Mouse (Mus musculus): ENCODE data around the gene Ephx3.
"Not testable (repeated sequence)": the region's sequence is repeated elsewhere in the genome, so short reads cannot be mapped to it uniquely, and the experiment has no call there.

The Ephx3 gene

DNA sequence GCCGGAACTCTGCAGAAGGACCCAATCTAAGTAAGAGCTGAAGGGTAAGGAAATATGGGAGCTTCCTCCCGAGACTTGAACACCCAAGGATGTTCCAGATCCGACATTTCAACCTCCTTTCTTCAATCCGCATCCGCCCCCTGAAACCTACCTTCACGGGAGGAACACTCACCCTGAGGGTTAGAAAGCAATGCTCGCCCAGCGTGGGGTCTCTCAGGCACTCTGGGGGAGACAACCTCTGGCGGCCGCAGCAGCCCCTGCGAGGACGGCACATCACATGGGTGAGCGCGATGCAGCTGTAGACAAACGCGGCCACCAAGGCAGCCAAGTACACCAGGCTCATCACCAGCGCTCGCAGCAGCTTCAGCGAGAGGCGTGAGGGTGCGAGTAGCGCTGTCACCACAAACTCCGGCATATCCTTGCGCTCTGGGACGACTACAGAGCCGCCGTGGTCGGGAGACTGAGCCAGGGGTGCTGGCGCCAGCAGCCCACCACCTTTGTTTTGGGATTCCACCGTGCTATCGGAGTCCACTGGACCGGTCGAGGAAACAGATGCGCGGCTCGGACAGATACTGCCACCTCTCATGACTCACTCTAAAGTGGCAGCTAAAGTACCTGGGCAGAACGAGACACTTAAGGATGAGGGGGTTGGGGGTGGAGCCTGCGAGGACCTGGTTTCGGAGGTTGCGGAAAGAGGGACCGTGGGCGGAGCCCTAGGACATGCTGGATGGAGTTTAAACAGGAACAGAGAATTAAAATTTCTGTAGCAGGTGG lies at the start of gene Ephx3:
Gene Ephx3, minus strand, starts transcription at position 687 of the 774 bp plus-strand sequence.
- no peak for DNase-seq (ENCODE audit: low spot score in 2 of 2)

DNA sequence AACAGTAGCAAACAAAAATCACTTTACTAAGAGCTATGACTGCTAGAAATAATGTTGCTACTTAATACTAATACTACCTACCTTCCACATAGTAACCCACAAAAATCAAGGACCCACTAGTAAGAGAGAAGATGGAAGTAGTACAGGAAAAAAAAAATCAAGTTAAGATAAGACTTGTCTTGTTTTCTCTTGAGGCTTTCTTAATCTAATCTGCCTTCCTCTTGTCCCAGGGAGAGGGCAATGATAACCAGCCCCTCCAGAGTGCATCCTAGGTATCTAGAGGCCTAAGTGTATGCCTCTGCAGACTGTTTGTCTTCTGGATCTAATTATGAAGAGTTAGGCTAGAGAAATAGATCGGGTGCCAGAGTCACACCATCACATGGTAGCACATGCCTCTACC lies 49.2 kb upstream of the Ephx3 start:
- no peak for DNase-seq (ENCODE audit: low spot score in 2 of 2)

DNA sequence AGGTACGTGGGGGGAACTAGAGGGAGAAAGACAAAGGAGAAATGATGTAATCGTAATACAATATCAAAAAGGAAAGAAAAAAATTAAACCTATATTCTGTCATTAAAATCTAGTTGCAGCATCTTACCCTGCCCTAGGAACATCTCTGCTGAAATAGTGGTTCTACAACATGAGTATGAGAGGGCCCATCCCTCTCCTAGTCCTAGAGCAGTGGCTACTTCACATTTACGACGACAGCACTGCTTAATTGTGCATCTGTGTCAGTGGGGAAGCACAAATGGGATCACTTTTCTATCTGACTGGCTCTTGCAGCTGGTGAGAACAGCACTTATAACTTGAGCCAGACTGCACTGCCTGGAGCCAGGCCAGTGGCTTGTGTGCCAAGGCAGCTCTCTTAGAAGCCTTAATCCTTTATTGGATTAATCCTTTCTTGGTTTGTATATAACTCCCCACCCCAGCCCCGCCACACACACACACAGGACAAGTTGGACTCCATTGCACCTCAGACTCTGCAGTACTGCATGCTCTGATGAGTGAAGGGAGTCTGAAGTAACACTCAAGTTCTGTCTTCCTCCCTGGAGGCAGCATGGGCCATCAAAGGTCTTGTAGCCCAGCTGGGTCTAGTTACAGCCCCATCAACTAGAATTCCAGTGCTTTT lies 46.3 kb upstream of the Ephx3 start:
- peak; percentile 32 to 69 for DNase-seq (ENCODE audit: low spot score in 2 of 2)

DNA sequence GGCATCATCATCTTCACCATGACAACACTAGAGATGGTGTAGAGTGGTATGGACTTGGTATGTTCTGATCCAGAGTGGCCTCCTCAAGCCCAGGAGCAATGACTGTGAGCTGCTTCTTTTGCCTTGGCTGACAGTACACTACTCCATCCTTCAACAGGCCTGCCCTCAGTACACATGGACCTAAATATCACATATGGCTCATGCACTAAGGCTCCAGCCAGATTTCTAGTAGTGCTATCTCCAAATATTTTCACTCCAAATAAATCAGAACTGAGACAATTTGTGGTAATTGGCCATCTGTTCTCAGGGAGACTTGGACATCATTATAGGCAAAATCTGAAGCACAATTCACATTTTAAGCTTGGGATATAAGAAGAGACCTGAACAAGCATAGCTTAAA lies 43.8 kb upstream of the Ephx3 start:
- DNase-seq (ENCODE audit: low spot score in 2 of 2) = no peak

DNA sequence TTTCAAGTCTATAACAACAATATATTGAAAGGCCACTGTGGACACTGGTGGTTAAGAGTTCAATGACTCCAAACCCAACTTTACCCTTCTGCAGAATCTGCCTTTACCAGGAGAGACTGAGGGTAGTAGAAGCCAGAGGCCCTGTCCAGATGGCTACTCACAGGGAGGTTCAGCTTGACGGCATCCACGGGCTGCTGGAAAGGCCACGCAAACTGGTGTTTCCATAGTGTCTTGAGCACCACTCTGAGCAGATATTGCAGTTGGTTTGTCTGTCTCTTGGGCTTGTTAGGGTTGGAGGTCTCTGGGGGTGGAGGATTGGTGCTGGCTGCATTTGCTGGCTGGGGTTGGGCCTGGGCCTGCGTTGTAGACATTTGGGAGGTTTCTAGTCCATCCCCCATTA lies 39.9 kb upstream of the Ephx3 start:
- DNase-seq (ENCODE audit: low spot score in 2 of 2) = no peak

DNA sequence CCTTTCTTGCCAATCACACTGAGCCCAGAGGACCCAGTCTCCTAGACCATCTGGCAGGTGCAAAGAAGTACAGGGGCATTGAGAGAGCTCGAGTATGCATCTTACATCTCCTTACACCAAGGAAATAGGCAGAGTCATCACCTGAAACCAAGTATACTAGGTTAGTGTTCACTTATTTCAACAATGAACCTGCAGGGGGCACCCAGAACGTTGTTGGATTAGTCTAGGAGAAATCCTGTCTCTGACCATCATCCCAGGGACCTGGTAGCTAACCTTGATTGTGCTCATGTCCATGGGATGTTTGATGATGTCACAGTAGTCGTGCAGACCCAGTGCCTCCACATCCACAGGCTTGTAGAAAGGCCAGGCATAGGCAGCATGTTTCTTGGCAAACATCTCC lies 31.5 kb upstream of the Ephx3 start:
- DNase-seq (ENCODE audit: low spot score in 2 of 2) = no peak

DNA sequence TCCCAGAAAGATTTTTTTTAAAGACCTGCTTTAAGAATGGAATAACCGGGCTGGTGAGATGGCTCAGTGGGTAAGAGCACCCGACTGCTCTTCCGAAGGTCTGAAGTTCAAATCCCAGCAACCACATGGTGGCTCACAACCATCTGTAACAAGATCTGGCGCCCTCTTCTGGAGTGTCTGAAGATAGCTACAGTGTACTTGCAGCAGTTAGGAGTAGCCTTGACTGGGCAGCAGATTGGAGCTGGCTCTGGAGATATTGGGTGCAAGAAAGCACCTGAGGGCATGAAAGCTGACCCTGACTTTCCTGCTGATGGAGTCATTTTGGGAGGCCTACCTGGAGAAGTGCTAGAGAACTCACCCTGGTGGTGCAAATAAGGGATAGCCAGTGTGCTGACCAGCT lies 26.2 kb upstream of the Ephx3 start:
- DNase-seq (ENCODE audit: low spot score in 2 of 2) = not testable (repeated sequence)

DNA sequence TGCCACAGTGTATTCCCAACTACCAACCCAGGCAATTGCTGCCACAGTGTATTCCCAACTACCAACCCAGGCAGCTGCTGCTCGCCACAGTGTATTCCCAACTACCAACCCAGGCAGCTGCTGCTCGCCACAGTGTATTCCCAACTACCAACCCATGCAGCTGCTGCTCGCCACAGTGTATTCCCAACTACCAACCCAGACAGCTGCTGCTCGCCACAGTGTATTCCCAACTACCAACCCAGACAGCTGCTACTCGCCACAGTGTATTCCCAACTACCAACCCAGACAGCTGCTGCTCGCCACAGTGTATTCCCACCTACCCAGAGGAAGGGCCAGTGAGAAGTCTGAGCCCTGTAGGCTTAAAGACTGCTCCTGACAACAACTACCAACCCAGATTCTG lies 22.2 kb upstream of the Ephx3 start:
- DNase-seq (ENCODE audit: low spot score in 2 of 2) = not testable (repeated sequence)

DNA sequence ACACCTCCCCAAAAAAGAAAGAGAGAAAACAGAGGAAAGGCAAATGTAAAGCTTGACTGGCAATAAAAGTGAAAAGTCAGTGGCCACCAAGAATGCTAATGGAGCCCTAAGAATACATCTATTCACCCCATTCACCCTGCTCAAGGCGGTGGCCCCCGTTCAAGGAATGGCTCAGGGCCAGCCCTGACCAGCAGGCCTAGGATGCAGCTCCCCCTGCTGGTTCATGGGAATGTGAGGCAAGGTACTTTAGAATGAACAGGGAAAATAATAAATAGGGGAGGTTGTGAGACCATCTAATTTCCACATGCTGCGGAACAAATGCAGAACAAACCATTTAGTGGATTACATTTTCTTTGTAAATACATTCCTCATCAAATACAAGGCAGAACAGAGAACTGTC lies 20.4 kb upstream of the Ephx3 start:
- DNase-seq (ENCODE audit: low spot score in 2 of 2) = peak; percentile 61 to 71

DNA sequence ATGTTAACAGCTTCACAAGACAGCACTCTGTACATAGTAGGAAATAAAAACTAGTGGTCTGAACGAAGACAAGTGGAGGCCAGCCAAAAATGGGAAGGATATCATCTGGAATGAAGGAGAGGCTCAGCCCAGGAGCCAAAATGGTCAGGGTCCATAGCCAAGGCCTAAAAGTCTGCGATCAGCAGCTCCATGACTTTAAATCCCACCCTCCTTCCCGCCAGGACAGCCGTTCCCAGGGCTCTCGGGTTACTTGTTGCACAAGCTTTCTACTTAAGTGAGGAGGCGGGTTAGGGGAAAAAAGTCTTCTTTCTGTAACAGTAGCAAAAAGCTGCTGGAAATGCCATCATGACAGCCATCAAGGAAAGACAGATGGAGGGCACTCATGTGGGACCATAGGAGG lies 19.8 kb upstream of the Ephx3 start:
- no peak for DNase-seq (ENCODE audit: low spot score in 2 of 2)

DNA sequence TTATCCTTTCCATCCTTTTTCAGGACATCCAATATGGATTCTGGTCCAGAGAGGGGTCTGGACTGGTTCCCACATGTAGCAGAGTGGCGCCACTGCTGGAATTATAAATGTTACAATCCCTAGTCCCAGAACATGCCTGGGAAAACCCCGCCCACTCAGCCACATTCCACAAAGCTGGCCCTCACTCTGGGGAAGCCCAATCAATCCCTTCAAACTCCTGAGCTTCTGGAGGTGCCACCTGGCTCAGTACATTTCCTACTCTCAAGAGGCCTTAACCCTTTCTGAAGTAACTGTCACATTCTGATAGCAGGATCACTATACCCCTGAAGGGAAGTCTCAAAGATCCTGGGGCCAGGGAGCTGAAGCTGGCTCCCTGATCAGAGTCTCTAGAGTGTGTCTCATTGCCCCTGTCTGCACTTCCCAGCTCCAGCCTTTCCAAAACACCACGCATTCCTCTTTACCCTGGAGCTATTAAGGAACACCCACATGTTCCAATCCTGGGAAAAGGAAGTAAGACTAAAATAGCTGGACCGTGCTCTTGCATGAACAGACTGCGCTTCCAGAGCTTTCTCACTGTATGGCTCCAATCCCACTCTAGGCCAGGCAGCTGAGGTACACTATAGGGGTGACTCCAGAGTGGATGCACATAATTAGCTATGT lies 18.4 kb upstream of the Ephx3 start:
- no peak for DNase-seq (ENCODE audit: low spot score in 2 of 2)

DNA sequence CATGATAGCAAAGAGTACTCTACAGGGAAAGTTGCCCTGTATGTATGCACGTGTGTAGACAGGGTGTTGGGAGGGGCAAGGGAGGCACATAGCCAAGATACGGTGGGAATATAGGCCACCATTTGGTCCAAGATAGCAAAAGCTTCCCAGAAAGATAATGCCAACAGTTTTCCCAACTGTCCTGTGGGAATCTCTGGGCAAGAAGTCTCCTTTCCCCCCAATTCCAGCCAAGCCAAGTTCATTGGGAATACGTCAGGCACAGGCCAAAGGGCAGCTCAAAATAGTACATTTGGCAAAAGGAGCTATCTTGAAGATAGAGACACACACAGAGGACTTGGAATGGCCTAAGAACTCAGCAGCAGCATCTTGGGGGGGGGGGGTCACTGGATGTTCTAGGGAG lies 16.0 kb upstream of the Ephx3 start:
- no peak for DNase-seq (ENCODE audit: low spot score in 2 of 2)

DNA sequence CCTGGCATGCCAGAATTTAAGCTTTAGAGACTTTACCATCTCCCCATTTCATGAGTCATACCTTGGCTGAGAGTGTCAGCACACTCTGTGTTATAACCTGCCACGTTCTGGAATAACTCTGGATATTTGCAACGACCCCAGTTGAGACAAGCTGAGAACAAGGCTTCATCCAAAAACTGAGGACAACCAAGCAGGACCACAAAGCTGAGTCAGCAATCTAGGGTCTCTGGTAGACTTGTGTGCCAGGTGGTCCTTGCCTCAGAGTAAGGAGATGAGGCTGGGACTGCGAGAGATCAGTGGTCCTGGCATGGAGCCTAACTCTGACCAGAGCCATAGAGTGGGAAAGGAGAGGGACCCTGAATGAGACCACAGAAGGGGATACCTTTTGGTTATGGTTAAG lies 13.6 kb upstream of the Ephx3 start:
- no peak for DNase-seq (ENCODE audit: low spot score in 2 of 2)

DNA sequence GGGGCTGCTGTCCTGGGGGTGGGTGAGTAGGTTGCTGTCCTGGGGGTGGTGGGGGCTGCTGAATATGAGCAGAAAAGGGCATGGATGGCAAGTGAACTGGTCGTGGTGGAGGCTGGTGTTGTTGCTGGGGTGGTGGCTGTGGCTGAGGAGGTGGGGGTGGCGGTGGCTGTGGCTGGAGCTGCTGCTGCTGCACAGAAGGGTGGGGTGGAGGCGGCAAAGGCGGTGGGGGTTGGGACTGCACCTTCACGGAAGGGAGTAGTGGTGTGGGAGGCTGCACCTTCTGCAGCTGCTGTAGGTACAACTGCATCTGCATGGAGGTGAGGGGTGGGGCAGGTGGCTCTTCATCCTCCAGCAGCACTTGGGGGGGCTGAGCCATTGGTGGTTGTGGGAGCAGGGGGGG lies 11.7 kb upstream of the Ephx3 start:
- no peak for DNase-seq (ENCODE audit: low spot score in 2 of 2)

DNA sequence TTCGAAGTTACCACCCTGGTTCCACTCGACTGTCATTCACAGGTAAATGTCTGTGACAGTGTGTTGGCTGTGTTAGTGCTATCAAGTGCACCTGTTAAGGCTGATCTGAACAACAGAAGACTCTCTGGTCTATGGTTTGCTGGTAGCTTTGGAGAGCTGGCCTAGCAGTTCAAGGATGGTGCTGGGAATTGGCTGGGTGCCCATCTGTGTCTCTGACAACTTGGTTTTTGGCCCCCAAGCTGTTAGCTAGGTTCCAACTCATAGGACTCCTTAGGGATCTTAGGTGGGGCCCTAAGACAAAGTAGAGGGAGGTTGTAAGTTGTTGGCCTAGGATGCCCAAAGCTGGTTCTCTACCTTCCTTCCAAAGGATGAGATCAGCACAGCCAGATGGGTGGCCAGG lies 10.4 kb upstream of the Ephx3 start:
- no peak for DNase-seq (ENCODE audit: low spot score in 2 of 2)

DNA sequence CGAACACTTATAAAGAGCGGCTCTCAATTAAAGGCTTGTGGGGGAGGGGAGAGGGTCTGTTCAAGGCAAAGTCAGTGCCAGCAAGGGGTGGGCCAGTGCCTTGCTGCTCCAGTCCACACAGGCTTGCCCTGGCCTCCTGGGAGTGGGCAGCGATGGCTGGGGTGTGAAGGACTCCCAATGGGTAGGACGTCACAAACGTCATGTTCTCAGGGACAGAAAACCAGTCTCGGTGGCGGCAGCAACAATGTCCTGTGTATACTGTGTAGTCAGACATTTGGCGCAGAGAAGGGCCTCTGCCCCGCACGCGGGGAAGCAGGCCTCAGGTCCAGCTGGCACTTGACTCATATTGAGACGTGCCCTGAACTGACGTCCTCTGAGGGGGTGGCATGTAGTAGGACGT lies 7.8 kb upstream of the Ephx3 start:
- peak in 1 of 2 experiments; percentile 26 for DNase-seq (ENCODE audit: low spot score in 2 of 2)

DNA sequence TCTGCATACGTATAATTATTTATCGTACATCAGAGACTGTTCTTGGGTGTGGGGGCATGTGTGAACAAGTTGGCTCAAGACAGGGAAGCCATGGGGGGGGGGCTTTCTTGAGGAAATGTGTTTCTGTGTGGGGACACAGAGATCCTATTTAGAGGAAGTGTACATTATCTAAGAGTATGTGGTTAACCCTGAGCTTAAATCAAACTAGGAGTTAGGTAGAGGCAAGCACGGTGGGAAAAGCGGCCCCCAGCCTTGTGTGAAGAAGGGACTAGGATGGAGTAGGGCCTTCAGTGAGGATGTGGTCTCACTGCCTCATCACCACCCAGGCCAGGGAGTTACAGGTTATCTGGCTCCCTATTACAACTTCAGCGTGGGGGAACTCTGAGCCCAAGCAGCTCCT lies 6.4 kb upstream of the Ephx3 start:
- no peak for DNase-seq (ENCODE audit: low spot score in 2 of 2)

DNA sequence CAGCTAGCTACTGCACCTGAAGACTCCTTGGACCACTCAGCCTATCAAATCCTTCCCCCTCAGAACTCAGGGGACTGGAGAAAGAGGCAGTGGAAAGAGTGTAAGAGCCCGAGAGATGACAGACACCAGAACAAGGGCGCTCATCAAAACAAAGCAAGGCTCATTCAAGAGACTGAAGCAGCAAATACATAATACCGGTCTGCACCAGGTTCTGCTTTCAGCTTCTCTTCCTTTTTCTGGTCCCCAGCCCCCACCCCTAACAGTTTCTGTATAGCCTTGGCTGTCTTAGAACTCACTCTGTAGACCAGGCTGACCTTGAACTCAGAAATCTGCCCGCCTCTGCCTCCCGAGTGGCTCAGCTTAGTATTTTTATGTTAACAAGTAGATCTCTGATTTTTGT lies 3.7 kb upstream of the Ephx3 start:
- no peak for DNase-seq (ENCODE audit: low spot score in 2 of 2)

DNA sequence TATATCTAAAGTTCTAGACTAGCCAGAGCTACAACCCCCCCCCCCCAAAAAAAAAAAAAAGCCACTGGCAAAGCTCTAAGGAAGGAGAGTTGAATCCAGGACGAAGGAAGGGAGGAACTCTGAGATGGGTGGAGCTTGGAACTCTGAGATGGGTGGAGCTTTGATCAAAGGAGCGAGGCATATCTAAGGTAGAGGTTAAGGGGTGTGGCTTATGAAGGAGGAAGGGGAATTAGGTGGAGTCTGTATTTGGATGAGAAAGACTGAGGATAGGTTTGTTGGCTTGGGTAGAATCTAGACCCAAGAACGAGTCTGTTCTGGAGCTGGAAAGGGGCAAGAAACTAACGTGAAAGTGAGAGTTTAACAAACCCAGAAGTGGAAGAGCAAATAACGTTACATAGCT lies 501 bp upstream of the Ephx3 start:
- no peak for DNase-seq (ENCODE audit: low spot score in 2 of 2)

DNA sequence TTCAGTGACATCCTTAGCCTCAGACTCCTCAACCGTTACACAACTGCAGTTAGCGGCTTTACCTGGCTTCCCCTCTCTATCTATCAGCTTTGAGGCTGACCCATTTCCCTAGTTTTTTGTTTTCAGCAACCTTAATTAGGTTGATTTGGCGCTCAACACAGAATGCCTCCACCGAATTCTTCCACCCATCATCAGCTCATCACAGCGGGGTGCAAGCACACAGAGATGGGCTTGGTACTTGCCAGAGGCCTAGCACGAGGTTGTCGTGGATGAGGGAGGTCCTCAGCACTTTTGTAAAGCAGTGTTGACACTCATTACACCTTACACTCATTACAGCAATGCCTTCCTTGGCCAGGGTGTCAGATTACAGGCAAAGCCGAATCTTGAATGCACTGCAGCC lies 6.3 kb downstream of the Ephx3 start:
- no peak for DNase-seq (ENCODE audit: low spot score in 2 of 2)

DNA sequence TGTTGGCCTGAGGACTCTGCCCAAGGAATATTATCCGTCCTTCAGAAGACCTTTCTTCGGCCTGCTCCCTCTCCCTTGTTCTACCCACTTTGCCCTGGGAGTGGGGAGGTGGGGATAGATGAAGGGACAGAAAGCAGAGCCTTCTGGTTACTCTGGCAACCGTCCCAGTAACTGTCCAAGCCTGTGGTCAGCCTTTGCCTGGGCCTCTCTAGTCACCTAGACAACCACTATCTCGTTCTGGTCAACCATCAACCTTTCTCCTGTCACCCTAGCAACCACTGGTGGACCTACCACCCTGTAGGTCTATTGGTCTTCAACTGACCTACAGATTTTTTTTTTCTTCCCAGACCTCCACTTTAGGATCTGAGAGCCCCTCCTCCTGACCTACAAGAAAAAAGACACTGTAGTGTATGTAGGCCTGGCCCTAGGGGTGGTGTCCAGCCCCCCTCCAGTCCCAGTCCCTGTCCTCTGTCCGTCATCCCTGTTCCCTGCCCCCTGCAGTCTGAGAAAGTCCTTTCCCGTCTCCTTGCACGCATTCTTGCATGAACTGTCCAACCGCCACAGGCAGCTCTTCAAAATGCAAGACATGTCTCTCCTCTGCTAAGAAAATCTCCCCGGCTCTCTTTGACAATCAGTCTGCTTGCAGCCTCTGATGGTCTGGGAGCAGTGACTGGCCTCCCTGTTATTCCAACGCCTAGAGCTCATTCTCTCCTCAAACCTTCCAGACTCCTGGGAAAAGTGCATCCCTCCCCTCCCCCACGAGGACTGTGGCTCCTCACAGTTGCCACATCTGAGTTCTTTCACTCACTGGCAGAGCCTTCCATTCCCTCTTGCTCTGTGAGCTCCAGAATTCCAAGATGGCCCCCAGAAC lies 9.5 kb downstream of the Ephx3 start:
- peak in 1 of 2 experiments; percentile 37 for DNase-seq (ENCODE audit: low spot score in 2 of 2)

DNA sequence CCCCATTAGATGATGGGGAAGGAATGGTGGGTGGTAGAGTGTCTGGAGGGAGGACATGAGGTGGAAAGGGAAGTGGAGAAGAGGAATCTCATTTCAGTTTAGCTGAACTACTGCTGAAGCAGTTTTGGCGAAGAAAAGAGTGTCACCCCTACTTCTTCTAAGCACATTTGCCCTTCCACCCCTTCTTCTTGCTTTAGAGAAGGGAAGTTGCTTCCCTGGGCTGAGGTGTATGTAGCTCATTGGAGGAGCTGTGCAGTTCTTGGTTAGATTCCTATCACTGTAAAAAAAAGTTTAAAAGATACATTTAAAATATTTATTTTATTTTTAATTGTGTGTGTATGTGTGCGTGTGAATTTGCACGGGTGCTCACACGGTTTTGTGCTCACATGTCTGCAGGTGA lies 12.4 kb downstream of the Ephx3 start:
- DNase-seq (ENCODE audit: low spot score in 2 of 2) = no peak

Measured in cerebellum, postnatal 4 days (tissue).